Mouse (Mus musculus) spleen, adult 12 weeks (tissue): ENCODE measurements around the gene Tmem145.
"Not testable (repeated sequence)": the region's sequence is repeated elsewhere in the genome, so short reads cannot be mapped to it uniquely, and the experiment has no call there.

Experiments used
- DNase-seq: peaks from one replicate; pipeline ENCODE4 v3.0.0; 2022; ENCODE audit warnings: low spot score

The Tmem145 gene

GRCm38 (mm10) chr7:25323219-25323618 is 17.3 kb downstream of the Tmem145 start:
- DNase-seq, result no peak

- not testable (repeated sequence) for DNase-seq
Observed at GRCm38 (mm10) chr7:25325431-25325830, 19.5 kb downstream of the Tmem145 start.

- no peak for DNase-seq
Observed at GRCm38 (mm10) chr7:25326233-25326632, 20.3 kb downstream of the Tmem145 start.

DNA sequence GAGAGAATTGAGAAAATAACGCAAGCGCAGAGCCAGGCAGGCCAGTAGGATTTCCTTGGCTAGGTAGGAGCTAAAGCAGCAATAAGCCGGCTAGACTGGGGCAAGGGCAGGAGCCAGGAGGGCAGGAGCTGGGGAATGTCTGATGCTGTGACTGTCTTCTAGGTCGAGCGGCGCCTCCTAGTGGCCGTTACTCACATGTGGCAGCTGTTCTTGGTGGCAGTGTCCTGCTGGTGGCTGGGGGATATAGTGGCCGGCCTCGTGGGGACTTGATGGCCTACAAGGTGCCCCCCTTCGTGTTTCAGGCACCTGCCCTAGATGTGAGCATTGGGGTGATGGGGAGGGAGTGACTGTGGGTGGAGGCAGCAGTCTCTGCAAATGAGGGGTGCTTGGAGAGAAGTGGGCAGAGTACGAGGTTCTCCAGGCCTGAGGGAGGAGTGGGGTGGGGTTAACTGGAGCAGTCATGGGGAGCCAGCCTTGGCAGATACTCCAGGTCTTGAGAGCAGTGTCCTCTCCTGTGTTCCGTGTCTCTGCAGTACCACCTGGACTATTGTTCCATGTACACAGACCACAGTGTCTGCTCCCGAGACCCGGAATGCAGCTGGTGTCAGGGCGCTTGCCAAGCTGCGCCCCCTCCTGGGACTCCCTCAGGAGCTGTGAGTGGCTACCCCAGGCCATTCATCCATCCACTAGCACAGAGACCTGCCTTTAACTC is 27.8 kb downstream of the Tmem145 start:
- peak; percentile 59 for DNase-seq

GRCm38 (mm10) chr7:25334472-25334871 is 28.6 kb downstream of the Tmem145 start:
- no peak for DNase-seq

DNA sequence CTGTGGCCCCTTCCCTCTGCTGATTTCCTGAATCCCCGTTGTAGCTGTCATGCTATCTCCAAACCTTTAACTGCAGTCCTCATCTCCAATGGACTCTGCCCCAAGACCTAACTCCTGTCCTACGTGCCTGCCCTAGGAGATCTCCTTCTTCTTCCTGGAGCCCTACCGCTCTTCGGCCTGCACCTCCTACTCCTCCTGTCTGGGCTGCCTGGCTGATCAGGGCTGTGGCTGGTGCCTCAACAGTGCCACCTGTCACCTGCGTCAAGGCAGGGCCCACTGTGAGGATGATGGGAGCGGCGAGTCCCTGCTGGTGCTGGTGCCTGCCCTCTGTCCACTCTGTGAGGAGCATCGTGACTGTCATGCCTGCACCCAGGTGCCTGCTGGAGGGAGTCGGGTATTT is 33.4 kb downstream of the Tmem145 start:
- no peak for DNase-seq

DNA sequence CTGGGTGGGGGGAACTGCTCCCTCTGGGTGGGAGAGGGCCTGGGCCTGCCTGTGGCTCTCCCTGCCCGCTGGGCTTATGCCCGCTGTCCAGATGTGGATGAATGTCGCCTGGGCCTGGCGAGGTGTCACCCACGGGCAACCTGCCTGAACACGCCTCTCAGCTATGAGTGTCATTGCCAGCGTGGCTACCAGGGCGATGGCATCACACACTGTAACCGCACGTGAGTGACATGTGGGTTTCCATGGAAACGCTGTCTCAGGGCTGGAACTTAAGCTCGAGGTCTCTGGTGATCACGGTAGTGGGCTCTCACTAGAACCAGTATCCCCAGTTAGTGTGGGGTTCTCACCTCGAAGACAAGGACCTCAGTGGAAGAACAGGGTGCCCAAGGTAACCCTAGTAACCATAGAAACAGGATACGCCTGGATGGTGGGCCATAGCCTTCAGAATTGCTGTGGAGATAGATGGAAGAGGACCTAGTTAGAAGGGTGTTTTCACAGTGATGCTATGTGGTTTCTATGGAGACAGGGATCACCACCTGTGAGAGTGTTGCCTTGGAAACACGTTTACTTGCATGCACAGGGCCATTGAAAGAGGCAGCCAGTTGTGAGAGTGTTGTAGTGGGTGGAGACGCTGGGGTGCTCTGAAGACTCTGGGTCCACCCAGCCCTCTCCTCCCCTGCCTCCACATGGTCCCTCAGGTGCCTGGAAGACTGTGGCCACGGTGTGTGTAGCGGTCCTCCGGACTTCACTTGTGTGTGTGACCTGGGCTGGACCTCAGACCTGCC is 35.3 kb downstream of the Tmem145 start:
- no peak for DNase-seq

DNA sequence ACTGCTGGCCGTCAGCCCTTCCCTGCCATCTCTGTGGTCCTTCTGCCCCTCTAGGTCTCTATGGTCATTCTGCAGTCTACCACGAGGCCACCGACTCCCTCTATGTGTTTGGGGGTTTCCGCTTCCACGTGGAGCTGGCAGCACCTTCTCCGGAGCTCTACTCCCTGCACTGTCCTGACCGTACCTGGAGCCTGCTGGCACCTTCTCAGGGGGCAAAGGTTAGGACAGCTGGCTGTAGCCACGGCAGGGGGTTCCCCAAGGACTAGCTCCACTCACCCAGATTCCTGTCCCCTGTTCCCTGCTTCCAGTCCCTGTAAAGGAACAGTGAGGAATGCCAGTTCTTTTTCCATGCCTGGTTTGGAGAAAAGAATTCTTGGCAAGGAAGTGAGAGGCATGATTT is 43.0 kb downstream of the Tmem145 start:
- no peak for DNase-seq

- no peak for DNase-seq
Observed at GRCm38 (mm10) chr7:25358721-25359206, 52.9 kb downstream of the Tmem145 start.

- no peak for DNase-seq
Observed at GRCm38 (mm10) chr7:25363151-25363550, 57.2 kb downstream of the Tmem145 start.

GRCm38 (mm10) chr7:25363632-25364031 is 57.7 kb downstream of the Tmem145 start:
- no peak for DNase-seq
